Mouse (Mus musculus): Measurements from ENCODE around the gene Slc39a11. TPM values are rescaled to one million over a fixed set of nuclear protein-coding genes. Genes with fewer than 3 reads are reported as not detected.
A peak's percentile ranks its signal among the peaks of the same experiment; 100 is the strongest.

Gene Slc39a11
- total RNA-seq, 2 experiments from 2014 or later: 24.8 to 36.9 TPM

- ATAC-seq (replicated peaks; ENCODE audit: poor library complexity, severe bottlenecking): no peak
These were observed 276.5 kb downstream of the Slc39a11 start for GRCm38 (mm10) chr11:113373331-113373730.

GRCm38 (mm10) chr11:113368046-113368445, 281.8 kb downstream of the Slc39a11 start:
- no peak for ATAC-seq (replicated peaks; ENCODE audit: poor library complexity, severe bottlenecking)

GRCm38 (mm10) chr11:113366257-113367030, 283.4 kb downstream of the Slc39a11 start:
- ATAC-seq (replicated peaks; ENCODE audit: poor library complexity, severe bottlenecking): no peak

- ATAC-seq (replicated peaks; ENCODE audit: poor library complexity, severe bottlenecking): no peak
These were observed 286.1 kb downstream of the Slc39a11 start for GRCm38 (mm10) chr11:113363739-113364138.

GRCm38 (mm10) chr11:113362617-113363016, 287.3 kb downstream of the Slc39a11 start:
- no peak for ATAC-seq (replicated peaks; ENCODE audit: poor library complexity, severe bottlenecking)

GRCm38 (mm10) chr11:113360049-113360835, 289.6 kb downstream of the Slc39a11 start:
- ATAC-seq (replicated peaks; ENCODE audit: poor library complexity, severe bottlenecking): no peak

GRCm38 (mm10) chr11:113355932-113356331, 293.9 kb downstream of the Slc39a11 start:
- no peak for ATAC-seq (replicated peaks; ENCODE audit: poor library complexity, severe bottlenecking)

GRCm38 (mm10) chr11:113352085-113352815, 297.6 kb downstream of the Slc39a11 start:
- no peak for ATAC-seq (replicated peaks; ENCODE audit: poor library complexity, severe bottlenecking)

- ATAC-seq (replicated peaks; ENCODE audit: poor library complexity, severe bottlenecking): no peak
These were observed 299.3 kb downstream of the Slc39a11 start for GRCm38 (mm10) chr11:113350583-113350982.

GRCm38 (mm10) chr11:113346895-113347514, 302.9 kb downstream of the Slc39a11 start:
- ATAC-seq (replicated peaks; ENCODE audit: poor library complexity, severe bottlenecking): no peak

GRCm38 (mm10) chr11:113339770-113340169, 310.1 kb downstream of the Slc39a11 start:
- ATAC-seq (replicated peaks; ENCODE audit: poor library complexity, severe bottlenecking): peak; percentile 84

- ATAC-seq (replicated peaks; ENCODE audit: poor library complexity, severe bottlenecking): no peak
These were observed 311.3 kb downstream of the Slc39a11 start for GRCm38 (mm10) chr11:113338581-113338980.

- no peak for ATAC-seq (replicated peaks; ENCODE audit: poor library complexity, severe bottlenecking)
These were observed 314.2 kb downstream of the Slc39a11 start for GRCm38 (mm10) chr11:113335706-113336105.

GRCm38 (mm10) chr11:113334444-113334881, 315.4 kb downstream of the Slc39a11 start:
- peak; percentile 93 for ATAC-seq (replicated peaks; ENCODE audit: poor library complexity, severe bottlenecking)

GRCm38 (mm10) chr11:113333535-113333934, 316.3 kb downstream of the Slc39a11 start:
- no peak for ATAC-seq (replicated peaks; ENCODE audit: poor library complexity, severe bottlenecking)

- ATAC-seq (replicated peaks; ENCODE audit: poor library complexity, severe bottlenecking): no peak
These were observed 319.8 kb downstream of the Slc39a11 start for GRCm38 (mm10) chr11:113330061-113330591.

GRCm38 (mm10) chr11:113327499-113328062, 322.3 kb downstream of the Slc39a11 start:
- ATAC-seq (replicated peaks; ENCODE audit: poor library complexity, severe bottlenecking): no peak

- peak; percentile 89 for ATAC-seq (replicated peaks; ENCODE audit: poor library complexity, severe bottlenecking)
These were observed 323.4 kb downstream of the Slc39a11 start for GRCm38 (mm10) chr11:113326387-113327011.

GRCm38 (mm10) chr11:113321601-113322000, 328.3 kb downstream of the Slc39a11 start:
- no peak for ATAC-seq (replicated peaks; ENCODE audit: poor library complexity, severe bottlenecking)
